Mouse (Mus musculus) lung, embryonic 16.5 days (tissue): ENCODE data around the gene Babam2. TPM values are rescaled to one million over a fixed set of nuclear protein-coding genes. Genes with fewer than 3 reads are reported as not detected.
A peak's percentile ranks its signal among the peaks of the same experiment; 100 is the strongest.

Experiments
- ATAC-seq: fragments of 200-750 bp; cut with Nextera tagmentation; 2 replicates; pipeline ENCODE4 v1.8.0; 2017; ENCODE audit warnings: low read depth, mild to moderate bottlenecking, moderate library complexity
- H3K27ac ChIP-seq: fragments of 300-500 bp; sonication (generic); 2 replicates; pipeline ENCODE4 v1.5.1; 2014; ENCODE audit warnings: mild to moderate bottlenecking, control low read depth, low read length
- H3K27me3 ChIP-seq: fragments of 300-500 bp; sonication (generic); 2 replicates; pipeline ENCODE4 v1.6.1; 2014; ENCODE audit warnings: low read depth, low read length, mixed read lengths; ENCODE audit not compliant: control insufficient read depth, insufficient read depth
- H3K36me3 ChIP-seq: fragments of 300-500 bp; sonication (generic); 2 replicates; pipeline ENCODE4 v1.6.1; 2014; ENCODE audit warnings: low read length; ENCODE audit not compliant: control insufficient read depth, insufficient read depth
- H3K4me1 ChIP-seq: fragments of 300-500 bp; sonication (generic); replicated peaks from 2 replicates; pipeline ENCODE4 v1.6.1; 2014; ENCODE audit warnings: low read length, mixed read lengths; ENCODE audit not compliant: control insufficient read depth, insufficient read depth
- H3K4me2 ChIP-seq: fragments of 300-500 bp; sonication (generic); 2 replicates; pipeline ENCODE4 v1.6.1; 2014; ENCODE audit warnings: low read depth, low read length, control low read depth
- H3K4me3 ChIP-seq: fragments of 300-500 bp; sonication (generic); 2 replicates; pipeline ENCODE4 v1.5.1; 2014; ENCODE audit warnings: mild to moderate bottlenecking, low read length, control low read depth
- H3K9ac ChIP-seq: fragments of 300-500 bp; sonication (generic); 2 replicates; pipeline ENCODE4 v1.6.1; 2014; ENCODE audit warnings: low read length, control low read depth
- H3K9me3 ChIP-seq: fragments of 300-500 bp; sonication (generic); 2 replicates; pipeline ENCODE4 v1.6.1; 2016; ENCODE audit warnings: low read length; ENCODE audit not compliant: control insufficient read depth
- WGBS: fragments of 180-500 bp; shearing (Covaris S2); extraction: QIAGEN DNeasy Blood & Tissue Kit; methylation state at CpG from one replicate; pipeline ENCODE4 v1.1.7; 2014; 5-methylcytosine and 5-hydroxymethylcytosine counted together
- polyA plus RNA-seq: library from polyadenylated mRNA; unstranded; fragments of >200 nt; fragmentation: Nextera tagmentation; extraction: Ambion mirVana; gene quantifications from 2 replicates; pipeline ENCODE4 v1.2.1, GENCODE M21; 2015

Babam2 gene
- polyA plus RNA-seq, 1 experiment from 2014 or later = 51.9 TPM

- Histone ChIP-seq H3K36me3 (no peaks in the 10 kb centered on the region), H3K27ac (no peak overlapping the region), H3K4me1 (no peaks in the 10 kb centered on the region), H3K27me3 (no peaks in the 10 kb centered on the region), H3K4me3 (no peak overlapping the region), H3K9me3 (no peaks in the 10 kb centered on the region), H3K4me2 (no peak overlapping the region), H3K9ac (no peak overlapping the region)
- 73% methylated on average over 7 of the region's 7 CpGs for WGBS
- no peak for ATAC-seq
These were observed 345.7 kb downstream of the Babam2 start for GRCm38 (mm10) chr5:32043153-32043552.

DNA sequence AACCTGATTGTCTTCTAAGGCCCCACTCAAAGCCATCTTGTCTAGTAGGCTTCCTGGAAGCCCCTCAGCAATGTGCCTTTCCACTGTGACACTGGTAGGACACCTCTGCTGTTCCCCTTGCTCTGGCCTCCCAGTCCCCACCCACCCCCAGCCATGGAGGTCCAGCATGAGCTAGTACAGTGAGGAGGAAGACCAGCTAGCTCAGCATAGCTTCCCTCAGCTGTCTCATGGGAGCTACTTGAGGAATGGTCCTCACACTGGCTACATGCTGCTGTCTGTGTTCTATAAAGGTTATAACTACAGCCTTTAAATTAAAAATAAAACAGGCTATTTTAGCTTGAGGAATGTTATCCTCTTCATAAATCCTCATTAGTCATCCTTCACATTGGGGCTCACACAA, 346.5 kb downstream of the Babam2 start:
- no peaks in the 10 kb centered on the region for H3K9me3 ChIP-seq
- no peaks in the 10 kb centered on the region for H3K27me3 ChIP-seq
- ATAC-seq = no peak
- no peaks in the 10 kb centered on the region for H3K36me3 ChIP-seq
- H3K4me1 ChIP-seq = no peaks in the 10 kb centered on the region
- H3K9ac ChIP-seq = no peak overlapping the region
- no peak overlapping the region for H3K27ac ChIP-seq
- H3K4me3 ChIP-seq = no peak overlapping the region
- no peak overlapping the region for H3K4me2 ChIP-seq

DNA sequence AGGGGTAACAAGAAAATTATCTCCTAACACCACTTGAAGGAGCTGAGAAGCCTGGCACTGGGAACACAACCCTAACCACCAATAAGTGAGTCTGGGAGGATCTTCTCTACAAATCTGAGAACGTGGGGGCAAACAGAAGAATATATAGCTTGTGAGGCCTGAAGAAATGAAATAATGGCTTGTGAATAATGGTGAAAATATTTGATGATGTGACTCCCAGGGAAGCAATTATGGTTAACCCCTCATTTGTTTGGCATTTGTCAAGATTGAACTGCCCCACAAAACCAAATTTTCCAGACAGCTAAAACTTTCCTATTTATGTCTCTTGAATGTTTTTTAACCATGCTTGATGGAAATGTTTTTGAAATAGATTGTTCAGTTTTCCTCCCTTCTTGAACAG, 354.4 kb downstream of the Babam2 start:
- Histone ChIP-seq H3K9ac (no peak overlapping the region), H3K4me3 (no peak overlapping the region), H3K4me1 (no peaks in the 10 kb centered on the region), H3K36me3 (no peaks in the 10 kb centered on the region), H3K9me3 (no peaks in the 10 kb centered on the region), H3K4me2 (no peak overlapping the region), H3K27me3 (no peaks in the 10 kb centered on the region), H3K27ac (no peak overlapping the region)
- no peak for ATAC-seq
- 55% methylated on average over 1 of the region's 1 CpGs for WGBS

GRCm38 (mm10) chr5:32052467-32052866, 355.0 kb downstream of the Babam2 start:
- H3K9me3 ChIP-seq = no peaks in the 10 kb centered on the region
- no peak overlapping the region for H3K4me2 ChIP-seq
- H3K4me1 ChIP-seq = no peaks in the 10 kb centered on the region
- H3K27me3 ChIP-seq = no peaks in the 10 kb centered on the region
- no peak overlapping the region for H3K9ac ChIP-seq
- ATAC-seq = no peak
- 90% methylated on average over 1 of the region's 1 CpGs for WGBS
- H3K27ac ChIP-seq = no peak overlapping the region
- H3K4me3 ChIP-seq = no peak overlapping the region
- H3K36me3 ChIP-seq = no peaks in the 10 kb centered on the region

GRCm38 (mm10) chr5:32053476-32053875, 356.0 kb downstream of the Babam2 start:
- ATAC-seq = no peak
- no peak overlapping the region for H3K4me3 ChIP-seq
- H3K4me1 ChIP-seq = peaks cover 6% of the 10 kb centered on the region
- no peaks in the 10 kb centered on the region for H3K36me3 ChIP-seq
- no peak overlapping the region for H3K9ac ChIP-seq
- no peaks in the 10 kb centered on the region for H3K27me3 ChIP-seq
- 63% methylated on average over 8 of the region's 8 CpGs for WGBS
- H3K4me2 ChIP-seq = no peak overlapping the region
- no peak overlapping the region for H3K27ac ChIP-seq
- H3K9me3 ChIP-seq = no peaks in the 10 kb centered on the region

DNA sequence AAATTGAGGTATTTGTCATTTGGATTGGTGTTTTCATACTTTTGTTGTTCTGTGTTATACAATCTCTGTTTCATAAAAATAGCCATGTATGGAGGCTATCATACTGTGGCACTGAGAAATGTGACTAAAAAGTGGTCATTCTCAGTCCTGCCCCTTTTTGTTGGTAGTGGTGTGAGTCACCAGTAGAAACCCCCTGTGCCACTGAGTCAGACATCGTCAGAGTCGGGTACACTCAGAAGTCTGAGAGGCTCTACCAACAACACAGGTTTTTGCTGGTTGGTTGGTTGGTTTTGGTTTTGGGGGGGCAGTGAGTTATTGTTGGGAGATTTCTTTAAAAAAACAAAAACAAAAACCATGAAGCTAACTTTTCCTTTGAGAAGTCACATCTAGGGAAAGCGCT, 358.2 kb downstream of the Babam2 start:
- no peak overlapping the region for H3K27ac ChIP-seq
- no peaks in the 10 kb centered on the region for H3K9me3 ChIP-seq
- H3K27me3 ChIP-seq = no peaks in the 10 kb centered on the region
- H3K36me3 ChIP-seq = no peaks in the 10 kb centered on the region
- H3K9ac ChIP-seq = no peak overlapping the region
- H3K4me1 ChIP-seq = peaks cover 22% of the 10 kb centered on the region
- 78% methylated on average over 3 of the region's 3 CpGs for WGBS
- no peak for ATAC-seq
- H3K4me3 ChIP-seq = no peak overlapping the region
- H3K4me2 ChIP-seq = no peak overlapping the region

DNA sequence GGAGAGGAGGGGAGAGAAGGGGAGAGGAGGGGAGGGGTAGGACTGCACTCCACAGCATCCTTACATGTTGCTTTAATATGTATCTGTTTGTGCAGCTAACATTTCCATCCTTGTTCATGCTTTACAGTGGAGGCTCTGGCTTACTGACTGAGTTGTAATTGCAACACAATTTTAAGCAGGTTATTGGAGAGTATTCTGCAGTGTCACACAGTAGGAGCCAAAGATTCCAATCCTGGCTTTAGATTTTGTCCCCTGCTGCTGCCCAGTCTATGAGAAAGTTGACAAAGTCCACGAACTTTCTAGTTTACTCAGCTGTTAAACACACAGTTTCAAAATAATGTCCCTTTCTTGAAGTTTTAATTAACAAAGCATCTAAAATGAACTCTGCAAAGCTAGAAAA, 358.6 kb downstream of the Babam2 start:
- Histone ChIP-seq H3K9ac (no peak overlapping the region), H3K4me3 (no peak overlapping the region), H3K4me1 (peaks cover 22% of the 10 kb centered on the region), H3K4me2 (no peak overlapping the region), H3K9me3 (no peaks in the 10 kb centered on the region), H3K27ac (no peak overlapping the region), H3K36me3 (no peaks in the 10 kb centered on the region), H3K27me3 (no peaks in the 10 kb centered on the region)
- no peak for ATAC-seq
- 67% methylated on average over 1 of the region's 1 CpGs for WGBS

- H3K4me3 ChIP-seq = no peak overlapping the region
- peak; percentile 45 for ATAC-seq
- H3K9ac ChIP-seq = no peak overlapping the region
- WGBS = 18% methylated on average over 8 of the region's 8 CpGs
- H3K4me2 ChIP-seq = peak overlapping the region; percentile 28
- no peaks in the 10 kb centered on the region for H3K9me3 ChIP-seq
- H3K27ac ChIP-seq = peak overlapping the region; percentile 75
- H3K36me3 ChIP-seq = no peaks in the 10 kb centered on the region
- peaks cover 22% of the 10 kb centered on the region for H3K4me1 ChIP-seq
- H3K27me3 ChIP-seq = no peaks in the 10 kb centered on the region
These were observed 361.2 kb downstream of the Babam2 start for GRCm38 (mm10) chr5:32058481-32059253.

- 30% methylated on average over 8 of the region's 8 CpGs for WGBS
- no peak overlapping the region for H3K4me3 ChIP-seq
- peak; percentile 80 for ATAC-seq
- H3K9ac ChIP-seq = 0 out of 2 replicates have a peak overlapping the region, but pooled peaks have one; percentile 14
- H3K27ac ChIP-seq = peak overlapping the region; percentile 75
- no peaks in the 10 kb centered on the region for H3K27me3 ChIP-seq
- peaks cover 22% of the 10 kb centered on the region for H3K4me1 ChIP-seq
- H3K4me2 ChIP-seq = peak overlapping the region; percentile 28
- no peaks in the 10 kb centered on the region for H3K9me3 ChIP-seq
- H3K36me3 ChIP-seq = no peaks in the 10 kb centered on the region
These were observed 361.8 kb downstream of the Babam2 start for GRCm38 (mm10) chr5:32059254-32059796.
